Mouse (Mus musculus): Measurements from ENCODE around the gene Gadd45g.
"Not testable (repeated sequence)": the region's sequence is repeated elsewhere in the genome, so short reads cannot be mapped to it uniquely, and the experiment has no call there.

The Gadd45g gene

DNA sequence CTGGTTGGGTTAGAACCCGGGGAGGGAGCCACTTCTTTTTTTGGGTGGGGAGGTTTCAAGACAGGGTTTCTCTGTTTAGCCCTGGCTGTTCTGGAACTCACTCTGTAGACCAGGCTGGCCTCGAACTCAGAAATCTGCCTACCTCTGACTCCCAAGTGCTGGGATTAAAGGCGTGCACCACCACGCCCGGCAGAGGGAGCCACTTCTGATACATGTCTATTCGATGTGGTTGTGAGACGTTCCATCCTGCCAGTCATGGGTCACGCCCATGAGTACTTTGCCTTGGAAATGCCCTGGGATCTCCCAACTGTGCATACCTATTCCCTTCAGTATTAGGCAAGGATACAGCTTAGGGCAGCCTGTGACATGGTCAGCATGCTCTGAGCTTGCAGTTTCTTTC lies 12.5 kb upstream of the Gadd45g start:
- DNase-seq (ENCODE audit: low spot score in 2 of 2): not testable (repeated sequence)

DNA sequence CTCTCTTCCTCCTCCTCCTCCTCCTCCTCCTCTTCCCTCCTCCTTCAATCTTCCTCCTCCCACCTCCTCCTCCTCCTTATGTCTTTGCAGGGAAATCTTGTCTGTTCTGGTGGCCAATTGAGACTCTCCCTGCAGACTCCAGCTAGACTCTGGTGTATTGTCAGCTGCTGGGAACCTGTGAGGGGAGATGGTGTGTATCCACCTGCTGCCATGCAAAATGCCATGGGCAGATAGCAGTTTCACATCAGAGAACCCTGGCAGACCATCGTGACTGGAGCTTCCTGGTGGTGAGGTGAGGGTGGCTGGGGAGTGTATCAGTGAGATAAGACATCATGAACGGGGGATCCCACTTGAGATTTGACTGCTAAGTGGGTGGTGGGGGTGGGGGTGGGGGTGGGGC lies 12.0 kb upstream of the Gadd45g start:
- DNase-seq (ENCODE audit: low spot score in 2 of 2): no peak

DNA sequence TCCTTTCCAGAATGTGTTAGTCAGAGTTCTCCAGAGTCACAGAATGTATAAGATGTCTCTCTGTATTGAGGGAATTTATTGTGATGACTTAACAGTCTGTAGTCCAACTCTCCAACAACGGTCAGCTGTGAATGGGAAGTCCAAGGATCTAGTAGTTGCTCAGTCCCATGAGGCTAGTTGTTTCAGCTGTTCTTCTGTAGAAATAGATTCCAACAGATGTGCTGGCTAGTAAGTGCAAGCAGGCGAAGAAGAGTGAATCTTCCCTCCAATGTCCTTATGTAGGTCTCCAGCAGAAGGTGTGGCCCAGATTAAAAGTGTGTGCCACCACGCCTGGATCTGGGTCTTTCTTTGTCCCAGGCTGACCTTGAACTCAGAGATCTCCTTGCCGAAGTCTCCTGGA lies 11.3 kb upstream of the Gadd45g start:
- DNase-seq (ENCODE audit: low spot score in 2 of 2): not testable (repeated sequence)

DNA sequence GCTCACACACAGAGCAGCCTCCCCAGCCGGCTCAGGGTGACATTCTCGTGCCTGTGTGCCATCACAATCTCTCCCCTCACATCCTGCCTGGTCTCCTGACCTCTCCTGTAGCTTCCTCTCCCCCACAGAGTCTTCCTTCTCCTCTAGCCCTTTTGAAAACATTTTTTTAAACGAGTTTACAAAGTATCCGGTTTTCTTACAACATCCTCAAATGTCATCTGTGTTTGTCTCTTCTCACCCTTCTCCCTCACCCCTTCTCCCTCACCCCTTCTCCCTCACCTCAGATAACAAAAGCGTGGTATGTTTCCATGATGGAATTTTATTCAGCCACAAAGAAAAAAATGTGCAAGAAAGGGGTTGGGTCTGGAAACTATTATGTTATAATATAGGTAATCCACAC lies 9.1 kb upstream of the Gadd45g start:
- DNase-seq (ENCODE audit: low spot score in 2 of 2): no peak

DNA sequence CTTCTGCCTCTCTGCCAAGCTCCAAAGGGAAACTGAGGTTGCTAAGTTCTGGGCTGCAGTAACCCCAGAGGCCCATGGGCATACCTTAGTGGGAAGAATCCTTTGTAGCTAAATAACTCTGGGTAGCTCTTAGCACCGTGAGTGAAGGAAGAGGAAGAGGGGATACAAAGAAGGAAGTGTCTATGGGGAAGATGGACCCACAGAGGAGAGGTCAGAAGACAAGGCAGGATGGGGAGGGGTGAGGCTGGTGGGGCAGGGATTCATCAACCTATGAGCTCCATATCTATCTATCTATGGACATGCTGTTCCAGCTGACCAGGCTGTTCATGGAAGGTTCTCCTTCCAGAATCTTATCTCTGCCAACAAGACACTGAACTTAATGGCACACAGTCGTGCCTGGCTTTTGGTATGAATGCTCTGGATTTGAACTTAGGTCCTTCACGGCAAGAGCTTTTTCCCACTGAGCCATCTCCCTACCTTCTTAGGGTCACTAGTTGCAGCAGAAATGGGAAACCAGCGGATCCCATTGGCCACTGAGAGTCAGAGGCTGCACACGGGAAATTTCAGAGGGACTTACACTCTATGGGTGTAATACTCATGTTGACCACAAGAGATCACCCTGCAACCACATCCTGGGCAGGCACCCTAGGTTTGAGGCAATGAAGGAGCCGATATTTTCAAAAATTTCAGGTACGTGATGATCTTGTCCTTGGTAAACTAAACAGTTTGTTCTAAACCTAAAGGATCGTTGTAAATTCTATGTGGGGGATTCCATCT lies 7.0 kb upstream of the Gadd45g start:
- no peak for DNase-seq (ENCODE audit: low spot score in 2 of 2)

DNA sequence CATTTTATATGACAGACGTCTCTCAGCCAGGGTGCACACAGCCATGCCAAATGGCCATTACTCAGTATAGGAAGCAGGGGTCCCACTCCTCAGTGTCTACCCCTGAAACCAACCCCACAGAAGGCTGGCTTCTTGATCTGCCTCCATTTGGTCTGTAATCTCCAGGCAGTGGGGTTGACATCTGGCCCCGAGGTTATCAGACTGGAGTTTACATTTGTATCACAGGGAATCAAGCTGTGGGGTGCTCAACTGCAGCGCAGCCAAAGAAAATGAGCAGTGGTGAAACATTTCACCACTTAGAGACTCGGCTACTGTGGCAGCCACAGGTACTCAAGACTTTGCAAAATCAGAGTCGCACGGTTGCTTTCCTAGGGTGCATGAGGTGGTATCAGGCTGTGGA lies 5.8 kb upstream of the Gadd45g start:
- no peak for DNase-seq (ENCODE audit: low spot score in 2 of 2)

DNA sequence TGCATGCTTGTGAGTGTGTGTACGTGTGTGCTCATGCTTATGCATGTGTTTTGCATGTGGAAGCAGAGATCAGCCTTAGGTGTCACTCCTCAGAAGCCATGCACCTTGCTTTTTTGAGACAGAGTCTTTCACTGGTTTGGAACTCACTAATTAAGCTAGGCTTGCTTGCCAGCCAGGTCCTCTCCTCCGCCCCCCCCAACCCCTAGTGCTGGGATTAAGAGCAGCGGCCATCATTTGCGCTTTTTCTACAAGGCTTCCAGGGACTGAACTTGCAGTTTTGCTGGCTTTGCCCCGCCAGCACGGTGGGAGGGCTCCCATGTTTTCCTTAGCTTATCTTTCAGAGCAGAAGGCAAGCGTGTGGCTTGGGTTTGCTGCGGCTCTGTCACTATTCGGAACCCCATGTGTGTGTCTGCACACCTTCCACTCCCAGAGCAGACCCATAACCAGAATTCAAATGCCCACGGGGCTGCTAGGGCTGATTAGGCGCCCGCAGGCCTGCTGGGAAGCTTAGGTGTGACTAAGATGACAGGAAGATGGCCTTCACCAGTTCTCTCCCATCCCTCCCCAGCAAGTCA lies 4.8 kb upstream of the Gadd45g start:
- DNase-seq (ENCODE audit: low spot score in 2 of 2): no peak

DNA sequence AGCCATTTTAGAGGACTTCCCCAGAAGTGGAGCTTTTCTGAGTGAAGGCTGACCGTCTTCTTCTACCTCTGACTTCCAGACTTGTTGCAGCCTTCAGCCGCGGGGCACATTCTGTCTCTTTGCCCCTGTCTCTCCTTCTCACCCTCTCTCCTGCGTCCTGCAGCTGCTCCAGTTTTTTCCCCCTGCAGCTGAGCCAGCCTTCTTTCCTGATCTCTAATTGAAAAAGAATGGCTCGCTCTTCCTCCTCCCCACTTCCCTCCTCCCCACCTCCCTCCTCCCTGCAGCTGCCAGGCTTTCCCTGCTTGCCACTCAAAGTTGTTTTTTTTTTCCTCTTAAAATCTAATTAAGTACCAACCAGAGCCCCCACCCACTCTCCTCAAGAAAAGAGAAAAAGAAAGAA lies 4.3 kb upstream of the Gadd45g start:
- no peak for DNase-seq (ENCODE audit: low spot score in 2 of 2)

DNA sequence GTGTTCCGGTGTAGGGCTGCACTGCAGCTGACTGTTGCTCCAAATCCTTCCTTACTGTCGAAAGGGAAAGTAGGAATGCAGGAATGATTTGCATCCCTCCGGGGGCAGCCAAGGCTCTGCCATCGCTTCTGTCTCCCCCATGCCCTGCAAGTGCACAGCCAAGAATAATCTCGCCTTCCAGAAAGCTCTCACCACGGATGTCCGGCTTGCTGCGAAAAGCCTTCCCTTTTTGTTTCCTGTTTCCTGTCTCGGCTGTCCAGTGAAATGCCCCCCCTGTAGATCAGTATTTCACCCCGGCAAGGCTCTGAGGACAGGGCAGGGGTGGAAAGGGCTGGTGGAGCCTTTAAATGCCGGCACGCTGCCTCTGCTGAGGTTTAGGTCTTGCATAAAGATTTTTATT lies 3.7 kb upstream of the Gadd45g start:
- DNase-seq (ENCODE audit: low spot score in 2 of 2): no peak

DNA sequence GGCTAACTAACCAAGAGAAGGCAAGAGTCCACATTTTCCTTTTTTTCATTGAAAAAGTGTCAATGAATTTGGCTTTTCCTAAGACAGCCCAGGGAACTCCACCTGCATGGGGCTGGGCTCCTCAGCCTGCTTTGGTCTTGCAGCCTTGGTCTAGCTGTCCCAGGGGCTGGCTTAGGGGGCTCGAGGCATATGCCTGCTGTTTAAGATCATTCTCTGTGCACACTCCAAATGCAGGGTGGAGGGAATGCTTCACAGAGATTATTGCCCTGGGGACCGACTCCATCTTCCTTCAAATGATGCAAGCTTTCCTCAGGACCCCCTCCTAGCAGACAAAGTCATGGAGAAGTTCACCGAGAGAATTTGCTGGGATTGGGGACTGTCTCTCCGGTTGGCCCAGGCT lies 3.2 kb upstream of the Gadd45g start:
- no peak for DNase-seq (ENCODE audit: low spot score in 2 of 2)

DNA sequence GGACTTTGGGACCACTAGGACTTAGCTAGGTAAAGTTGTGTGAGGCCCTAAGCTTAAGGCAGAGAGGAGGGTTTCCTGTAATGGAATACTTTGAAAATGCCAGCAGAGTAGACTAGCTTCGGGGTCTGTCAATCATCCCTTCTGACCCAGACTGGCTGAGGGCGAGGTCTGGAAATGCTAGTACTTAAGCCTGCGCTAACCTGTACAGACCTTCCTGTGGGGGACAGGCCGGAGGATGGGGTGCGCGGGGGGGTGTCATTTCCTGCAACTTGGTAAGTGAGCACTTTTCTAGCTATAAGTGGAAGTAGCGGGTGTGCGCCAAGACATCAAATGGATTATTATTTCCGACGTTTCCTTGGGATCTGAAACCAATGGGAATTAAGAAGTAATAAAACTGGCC lies 2.4 kb upstream of the Gadd45g start:
- no peak for DNase-seq (ENCODE audit: low spot score in 2 of 2)

DNA sequence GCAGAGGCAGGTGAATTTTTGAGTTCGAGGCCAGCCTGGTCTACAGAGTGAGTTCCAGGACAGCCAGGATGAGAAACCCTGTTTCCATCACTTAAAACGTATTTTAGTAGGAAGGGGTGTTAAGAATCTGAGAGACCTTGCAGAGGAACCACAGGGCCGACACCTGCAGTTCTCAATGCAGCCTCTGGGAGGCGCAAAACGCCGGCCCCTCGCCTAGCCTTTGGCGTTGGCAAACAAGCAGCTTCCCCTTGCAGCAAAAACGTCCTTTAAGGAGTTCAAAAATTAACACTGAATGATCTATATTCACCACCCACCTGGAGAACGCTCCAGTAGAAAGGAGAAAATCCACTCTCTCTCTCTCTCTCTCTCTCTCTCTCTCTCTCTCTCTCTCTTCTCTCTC lies 1.8 kb upstream of the Gadd45g start:
- peak in 1 of 2 experiments; percentile 67 for DNase-seq (ENCODE audit: low spot score in 2 of 2)

DNA sequence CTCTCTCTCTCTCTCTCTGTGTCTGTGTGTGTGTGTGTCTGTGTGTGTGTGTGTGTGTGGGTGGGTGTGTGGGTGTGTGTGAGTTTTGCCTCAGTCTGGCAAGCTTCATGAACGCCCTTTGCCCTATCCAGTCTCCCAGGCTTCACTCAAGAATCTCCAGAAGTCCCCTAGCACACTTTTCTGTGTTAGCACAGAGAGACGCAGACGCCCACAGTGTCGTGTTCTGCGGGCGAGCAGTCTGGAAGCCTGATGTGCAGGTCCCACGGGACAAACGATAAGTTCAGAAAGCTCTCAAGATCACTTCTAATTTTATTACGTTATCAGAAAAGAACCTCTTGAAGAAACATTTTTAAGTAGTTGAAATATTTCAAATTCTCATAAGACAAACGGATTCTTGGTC lies 1.4 kb upstream of the Gadd45g start:
- DNase-seq (ENCODE audit: low spot score in 2 of 2): peak in 1 of 2 experiments; percentile 41

DNA sequence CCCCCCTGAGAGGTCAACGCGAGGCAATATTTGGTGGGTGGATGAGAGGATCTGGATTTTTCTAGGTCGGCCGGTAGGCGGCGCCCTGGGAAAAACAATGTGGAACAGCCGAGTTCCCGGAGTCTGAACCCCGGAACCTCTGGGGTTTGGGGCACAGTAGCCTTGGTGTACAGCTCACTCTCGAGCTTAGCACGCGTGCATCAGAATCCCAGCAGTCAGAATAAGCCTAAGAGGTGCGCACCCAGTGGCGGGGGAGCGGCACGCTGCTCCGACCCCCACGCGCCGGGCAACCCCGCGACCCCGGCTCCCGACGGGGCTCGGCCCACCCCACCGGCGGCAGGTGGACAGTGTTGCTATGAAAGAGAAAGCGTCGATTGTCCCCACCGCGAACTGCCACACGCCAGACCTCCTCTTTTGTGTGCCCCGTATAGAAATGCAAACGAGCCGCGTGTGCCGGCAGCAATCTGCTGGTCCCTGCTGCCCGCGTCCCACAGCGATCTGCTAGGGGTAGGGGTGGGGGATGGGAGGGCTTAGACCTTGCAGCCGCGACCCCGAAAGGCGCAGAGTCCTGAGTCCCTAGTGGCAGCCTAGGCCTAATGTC lies 787 bp upstream of the Gadd45g start:
- peak; percentile 67 to 81 for DNase-seq (ENCODE audit: low spot score in 2 of 2)

DNA sequence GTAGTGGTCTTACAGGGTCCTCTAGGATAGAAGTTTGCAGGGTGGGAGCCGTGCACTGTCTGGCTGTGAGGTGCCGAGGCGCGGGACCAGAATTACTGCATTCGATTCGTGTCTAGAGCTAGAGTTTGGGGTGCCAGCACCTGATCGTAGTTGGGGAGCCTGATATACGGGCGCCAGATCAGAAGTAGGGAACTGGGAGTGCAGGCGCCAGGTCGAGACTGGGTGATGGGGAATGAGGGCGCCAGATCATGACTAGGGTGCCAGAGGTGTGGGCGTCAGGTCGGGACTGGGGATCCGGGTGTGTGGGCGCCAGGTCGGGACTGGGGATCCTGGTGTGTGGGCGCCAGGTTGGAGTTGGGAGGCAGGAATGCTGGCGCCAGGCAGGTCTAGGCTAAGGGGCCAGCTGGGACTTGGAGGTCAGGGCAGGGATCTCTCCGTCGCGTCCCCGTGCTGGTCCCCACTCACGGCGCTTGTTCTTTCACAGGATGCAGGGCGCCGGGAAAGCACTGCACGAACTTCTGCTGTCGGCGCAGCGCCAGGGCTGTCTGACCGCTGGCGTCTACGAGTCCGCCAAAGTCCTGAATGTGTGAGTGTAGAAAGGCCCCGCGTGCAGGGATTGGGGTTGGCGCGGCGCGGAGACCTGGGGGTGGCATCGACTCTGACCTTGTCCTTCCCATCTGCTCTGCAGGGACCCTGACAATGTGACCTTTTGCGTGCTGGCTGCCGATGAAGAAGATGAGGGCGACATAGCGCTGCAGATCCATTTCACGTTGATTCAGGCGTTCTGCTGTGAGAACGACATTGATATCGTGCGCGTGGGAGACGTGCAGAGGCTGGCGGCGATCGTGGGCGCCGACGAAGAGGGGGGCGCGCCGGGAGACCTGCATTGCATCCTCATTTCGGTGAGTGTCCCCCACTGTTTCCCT lies 653 bp downstream of the Gadd45g start:
- DNase-seq (ENCODE audit: low spot score in 2 of 2): peak; percentile 68 to 71

DNA sequence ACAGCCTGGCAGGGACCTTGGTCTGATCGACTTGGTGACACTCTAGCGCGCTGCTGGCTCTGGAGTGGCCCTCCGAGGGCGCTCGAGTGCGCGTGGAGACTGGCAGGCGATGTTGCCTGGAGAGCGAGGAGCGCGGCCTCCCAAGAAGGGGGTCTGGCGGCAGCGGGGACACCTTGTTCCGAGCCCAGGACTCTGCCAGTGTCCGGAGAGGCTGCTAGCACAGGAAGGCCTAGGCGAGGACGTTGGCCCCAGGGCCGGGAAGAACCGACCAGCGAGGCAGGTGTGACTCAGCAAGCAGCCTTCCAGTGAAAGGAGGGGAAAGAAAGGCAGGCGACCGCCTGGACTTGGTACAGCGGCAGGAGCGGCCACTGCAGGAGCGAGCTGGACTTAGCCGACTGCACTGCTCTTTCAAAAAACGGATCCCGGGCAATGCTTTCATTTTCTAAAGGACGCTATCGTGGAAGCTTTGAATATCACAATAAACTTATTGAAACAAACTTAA lies 1.6 kb downstream of the Gadd45g start:
- peak; percentile 76 to 83 for DNase-seq (ENCODE audit: low spot score in 2 of 2)

DNA sequence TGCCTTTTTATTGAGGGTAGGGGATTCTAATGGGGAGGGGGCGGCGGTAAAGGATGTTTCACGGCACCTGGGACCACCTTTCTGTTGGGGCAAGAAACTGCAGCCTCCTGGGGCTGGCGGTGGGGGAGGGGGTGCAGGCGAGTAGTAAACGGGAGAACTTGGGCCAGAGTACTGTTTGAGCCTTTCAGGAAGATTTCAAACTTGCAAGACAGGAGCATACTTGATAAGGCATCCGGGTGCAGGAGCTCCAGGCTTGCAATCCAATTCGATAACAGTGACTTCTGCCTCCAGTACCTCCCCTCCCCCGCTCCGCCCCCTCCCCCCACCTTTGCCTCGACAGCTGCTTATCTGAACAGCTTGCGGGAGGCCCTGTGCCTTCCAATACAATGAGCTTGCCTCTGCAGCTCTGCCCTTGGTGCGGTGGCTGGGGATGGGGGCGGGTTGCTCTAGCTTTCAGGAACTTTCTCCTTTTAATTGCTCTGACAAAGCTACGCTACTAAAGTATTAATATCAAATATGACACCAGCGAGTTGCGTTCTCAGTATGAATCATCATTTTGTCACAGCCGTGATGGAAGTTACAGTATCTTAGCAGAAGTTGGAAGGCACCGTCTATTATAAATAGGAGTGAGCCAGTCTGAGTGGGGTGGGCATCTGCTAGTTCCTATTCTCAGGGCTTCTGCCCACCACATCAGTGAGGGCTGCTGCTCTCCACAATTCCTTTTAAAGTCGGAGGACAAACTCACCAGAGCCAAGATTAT lies 2.2 kb downstream of the Gadd45g start:
- peak; percentile 51 to 78 for DNase-seq (ENCODE audit: low spot score in 2 of 2)

DNA sequence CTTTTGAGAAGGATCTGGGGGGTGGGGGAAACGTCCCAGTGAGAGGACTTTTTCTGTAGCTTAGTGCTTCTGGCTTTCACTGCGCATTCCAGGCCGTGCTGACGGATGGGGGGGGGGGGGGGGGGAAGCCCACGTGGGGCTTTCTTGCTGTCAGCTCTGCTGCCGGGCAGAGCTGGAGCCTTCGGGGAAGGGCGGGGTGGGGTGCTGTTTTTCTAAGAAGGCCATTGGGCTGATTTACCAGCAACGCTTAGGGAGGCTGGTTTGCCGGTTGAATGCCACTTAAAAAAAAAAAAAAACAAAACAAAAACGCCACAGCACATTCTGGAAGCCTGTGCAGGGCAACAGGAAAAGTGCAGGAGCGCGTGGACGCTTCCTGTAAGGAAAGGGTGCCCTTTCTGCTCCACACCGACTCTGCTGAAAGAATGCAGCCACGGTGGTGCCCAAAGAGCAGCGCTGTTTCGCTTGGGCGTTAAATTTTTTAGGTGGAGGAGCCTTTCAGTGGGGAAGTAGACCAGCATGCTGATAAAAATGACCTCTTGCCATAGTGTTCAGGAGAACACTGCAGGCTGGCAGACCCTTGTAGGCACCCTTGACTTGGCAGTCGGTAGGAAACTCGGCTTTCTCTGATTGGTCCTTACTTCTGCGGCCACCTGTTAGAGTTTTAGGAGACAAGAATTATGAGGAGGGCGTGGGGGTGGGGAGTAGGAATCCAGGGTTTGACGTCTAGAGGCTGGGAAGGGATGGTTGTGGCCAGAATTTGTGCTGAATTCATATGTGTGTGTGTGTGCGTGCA lies 3.0 kb downstream of the Gadd45g start:
- DNase-seq (ENCODE audit: low spot score in 2 of 2): no peak

DNA sequence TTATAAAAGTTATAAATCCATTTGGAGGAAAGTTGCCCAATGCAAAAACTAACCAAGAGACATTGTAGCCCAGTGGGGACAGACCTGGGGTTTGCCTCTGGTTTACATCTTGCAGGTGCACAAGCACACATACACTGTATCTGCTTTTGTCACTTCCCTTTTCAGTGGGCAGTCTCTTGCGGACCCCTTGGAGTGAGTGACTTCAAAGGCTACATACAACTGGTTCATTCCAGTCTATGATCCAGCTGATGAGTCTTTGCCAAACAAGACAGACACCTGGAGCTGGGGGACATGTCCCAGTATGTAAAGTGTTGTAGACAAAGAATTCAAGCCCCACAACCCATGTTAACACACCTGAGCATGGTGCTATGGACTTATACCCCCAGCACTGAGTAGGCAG lies 4.1 kb downstream of the Gadd45g start:
- no peak for DNase-seq (ENCODE audit: low spot score in 2 of 2)

DNA sequence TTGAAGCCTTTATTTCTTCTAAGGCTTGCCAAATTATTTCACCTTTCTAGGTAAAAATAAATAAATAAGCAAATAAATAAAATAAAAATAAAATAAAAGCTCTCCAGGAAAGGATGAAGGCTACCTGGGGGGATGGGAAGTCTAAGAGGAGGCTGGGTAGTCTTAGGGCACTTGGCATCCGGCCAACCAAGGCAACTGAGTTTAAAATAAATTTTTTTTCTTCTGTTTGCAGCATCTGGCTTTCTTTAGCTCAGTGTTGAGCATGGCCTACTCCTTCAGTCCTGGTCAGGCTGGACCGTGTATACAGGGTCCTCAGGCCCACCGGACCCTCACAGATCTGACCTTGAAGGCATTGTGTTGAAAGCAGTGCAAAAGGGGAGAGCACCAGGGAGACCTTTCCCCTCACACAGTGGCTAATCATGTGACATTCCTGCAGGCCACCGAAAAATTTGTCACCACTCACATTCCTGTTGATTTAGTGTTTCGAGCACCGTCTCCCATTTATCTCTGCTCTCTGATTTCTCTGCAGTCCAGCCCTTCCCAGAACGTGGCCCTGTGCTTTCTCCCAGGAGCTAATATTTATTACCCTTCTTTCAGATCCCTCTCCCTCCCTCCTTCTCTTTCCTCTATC lies 6.2 kb downstream of the Gadd45g start:
- no peak for DNase-seq (ENCODE audit: low spot score in 2 of 2)

Data from frontal cortex, postnatal 10 days (tissue).